Mouse (Mus musculus) layer of hippocampus, adult 11-12 months (tissue): Measurements from ENCODE around the gene Tceanc.
"Not testable (repeated sequence)": the region's sequence is repeated elsewhere in the genome, so short reads cannot be mapped to it uniquely, and the experiment has no call there.

ENCODE experiments used
- DNase-seq: peaks from one replicate; pipeline ENCODE4 v3.0.0; 2022; ENCODE audit warnings: low spot score

Tceanc gene

DNA sequence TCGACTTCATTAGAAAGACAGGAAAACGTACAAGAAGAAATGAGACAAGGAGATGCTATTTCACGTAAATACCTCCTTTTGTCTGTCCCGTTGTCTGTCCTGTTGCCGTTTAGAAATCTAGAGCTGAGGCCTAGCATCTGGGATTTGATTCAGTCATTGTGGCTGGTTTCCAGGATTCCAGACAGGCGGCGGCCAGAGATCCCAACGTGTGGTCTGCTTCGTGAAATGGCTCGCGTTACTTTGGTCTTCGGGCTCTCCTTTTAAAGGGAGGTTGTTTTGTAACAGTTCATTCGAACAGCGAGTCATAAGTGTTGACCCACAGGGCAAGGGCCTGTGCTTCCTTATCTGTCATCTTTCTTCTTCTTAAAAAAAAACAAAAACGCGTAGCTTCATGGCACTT lies at the start of gene Tceanc:
Tceanc (minus strand) TSS at position 223 of the 400 bp plus-strand sequence.
- DNase-seq, result no peak

DNA sequence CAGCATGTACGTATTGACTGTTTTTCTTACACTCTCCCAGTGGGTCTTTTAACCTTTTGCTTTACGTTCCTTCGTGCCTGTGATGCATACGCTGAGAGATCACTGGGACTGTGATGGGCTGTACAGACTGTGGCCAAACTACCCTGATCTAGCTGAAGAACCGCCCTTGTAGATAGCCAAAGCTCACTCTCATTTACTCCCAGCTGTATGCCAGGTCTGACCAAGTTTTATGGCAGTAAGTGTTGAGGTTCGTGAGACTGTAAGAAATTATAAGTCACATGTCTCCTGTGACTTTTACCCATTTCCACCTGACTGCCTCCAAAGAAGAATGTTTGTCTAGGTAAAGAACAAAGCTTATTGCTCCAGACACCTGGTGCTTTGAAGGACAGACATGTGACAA lies 47.6 kb upstream of the Tceanc start:
- no peak for DNase-seq

DNA sequence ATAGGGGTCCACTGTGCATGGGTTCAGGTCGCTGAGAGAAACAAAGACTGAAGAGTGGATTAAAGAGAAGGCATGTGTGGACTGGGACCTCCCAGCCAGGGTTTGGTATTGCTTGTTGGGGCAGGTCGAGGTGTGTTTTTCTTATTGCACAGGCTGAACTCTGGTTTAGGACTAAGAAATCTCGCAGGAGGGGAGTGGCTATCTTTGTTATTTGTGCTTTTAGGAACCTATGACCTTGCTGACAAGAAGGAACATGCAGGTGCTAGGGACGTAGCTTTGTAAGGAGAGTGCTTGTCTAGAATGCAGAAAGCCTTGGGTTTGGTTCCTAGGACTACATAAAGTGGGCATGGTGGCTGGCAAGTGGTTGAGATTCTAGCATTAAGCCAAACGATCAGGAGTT lies 47.0 kb upstream of the Tceanc start:
- no peak for DNase-seq

DNA sequence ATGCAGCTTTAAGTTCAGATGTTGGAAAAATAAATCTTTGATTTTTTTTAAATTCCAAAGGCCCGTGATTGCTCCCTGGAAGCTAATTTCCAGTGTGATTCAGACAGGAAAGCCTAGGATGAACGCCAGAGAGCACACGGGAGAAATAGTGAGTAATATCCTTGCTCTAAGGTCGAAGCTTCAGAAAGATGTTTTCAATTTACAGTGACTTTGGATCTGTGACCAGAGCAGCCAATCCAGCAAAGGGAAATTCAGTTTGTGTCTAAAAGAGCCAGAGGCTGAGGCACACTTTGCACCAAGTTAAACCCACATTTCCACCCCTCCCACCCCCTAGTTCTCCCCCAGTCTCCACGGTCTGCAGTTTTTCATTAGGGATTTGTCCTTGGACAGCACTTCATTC lies 46.5 kb upstream of the Tceanc start:
- no peak for DNase-seq

DNA sequence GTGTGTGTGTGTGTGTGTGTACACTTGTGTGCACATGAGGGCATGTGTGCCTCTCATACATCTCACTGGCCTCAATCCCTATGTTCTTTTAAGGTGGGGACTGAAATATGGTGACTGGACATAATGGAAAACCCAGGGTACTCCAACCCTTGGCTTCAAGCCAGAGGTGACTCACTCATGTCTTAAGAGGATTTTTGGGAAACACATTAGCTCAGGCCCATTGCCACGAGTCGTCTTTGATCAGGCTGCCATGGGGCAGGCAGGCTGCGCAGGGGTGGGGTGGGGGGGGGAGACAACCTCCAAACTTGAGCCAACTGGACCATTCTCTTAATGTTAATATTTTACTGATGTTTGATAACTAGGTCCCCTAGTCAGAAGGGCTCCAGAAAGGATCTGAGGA lies 41.0 kb upstream of the Tceanc start:
- DNase-seq, result no peak

DNA sequence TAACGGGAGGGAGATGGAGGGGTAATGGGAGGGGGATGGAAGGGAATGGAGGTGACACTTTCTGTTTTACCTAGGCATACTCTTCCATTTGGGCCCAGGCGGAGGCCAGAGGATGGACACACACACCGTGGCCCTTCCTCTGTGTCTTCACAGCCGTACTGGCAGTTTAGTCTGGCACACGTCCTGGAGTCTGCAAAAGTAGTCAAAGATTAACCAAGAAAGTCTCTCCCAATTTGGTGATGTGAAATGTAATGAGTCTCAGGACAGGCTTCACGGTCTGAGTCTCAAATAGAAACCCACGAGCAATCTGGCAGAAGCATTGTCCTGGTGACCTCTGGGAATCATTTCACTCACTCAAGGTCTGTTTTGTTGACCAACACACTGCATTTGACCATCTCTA lies 34.0 kb upstream of the Tceanc start:
- DNase-seq, result no peak

DNA sequence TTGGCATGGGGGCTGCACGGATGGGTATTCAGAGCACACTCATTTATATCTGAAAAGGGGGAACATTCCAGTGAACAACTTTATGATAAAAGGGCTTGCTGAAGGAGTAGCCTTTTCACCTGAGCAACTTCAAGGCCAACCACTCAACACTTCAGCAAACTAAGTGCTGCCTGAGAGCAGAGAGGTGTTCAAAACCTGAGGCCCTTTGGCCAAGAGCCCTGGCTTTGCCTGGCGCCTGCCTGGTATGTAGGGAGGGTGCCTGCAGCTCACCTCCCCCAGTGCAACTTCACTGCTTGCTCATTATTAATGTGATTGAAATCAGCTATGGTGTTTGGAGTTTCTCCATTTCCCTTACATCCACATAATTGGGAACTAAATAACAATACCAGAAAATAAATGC lies 28.1 kb upstream of the Tceanc start:
- DNase-seq, result no peak

DNA sequence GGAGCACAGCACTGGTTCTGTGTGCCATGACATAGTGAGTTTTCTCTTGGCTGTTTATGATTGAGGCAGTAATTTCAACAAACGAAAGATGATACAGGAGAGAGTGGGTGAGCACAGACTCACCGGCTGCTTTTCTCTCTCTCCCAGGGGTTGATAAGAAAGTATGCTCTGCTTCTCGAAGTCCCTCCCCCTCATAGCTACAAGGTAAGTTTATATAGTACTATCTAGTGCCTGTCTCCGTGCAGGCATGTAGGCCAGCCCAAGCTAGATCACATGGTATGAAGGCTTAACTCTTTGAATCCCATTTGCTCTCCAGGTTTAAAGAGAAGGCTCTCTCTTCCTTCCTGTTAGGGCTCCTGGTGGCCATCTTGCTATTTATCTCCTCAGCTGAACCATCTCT lies 16.8 kb upstream of the Tceanc start:
- DNase-seq, result no peak

DNA sequence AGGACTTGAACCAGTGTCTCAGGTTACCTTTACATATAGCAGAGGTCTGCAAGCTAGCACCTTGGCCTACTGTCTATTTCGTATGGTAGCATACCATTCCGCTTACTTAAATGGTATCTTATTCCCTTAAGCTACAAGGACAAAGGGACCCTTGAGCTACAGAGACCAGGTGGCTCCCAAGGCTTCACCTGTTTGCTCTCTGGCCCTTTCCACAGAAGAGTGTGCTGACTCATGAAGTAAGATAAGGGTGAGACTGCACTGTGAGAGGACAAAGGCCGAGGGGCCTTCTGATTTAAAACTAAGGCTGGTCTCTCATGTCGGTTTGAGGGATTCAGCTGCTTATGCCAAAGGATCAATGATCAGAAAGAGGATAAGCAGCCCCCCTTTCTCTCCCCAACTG lies 15.1 kb upstream of the Tceanc start:
- DNase-seq, result no peak

DNA sequence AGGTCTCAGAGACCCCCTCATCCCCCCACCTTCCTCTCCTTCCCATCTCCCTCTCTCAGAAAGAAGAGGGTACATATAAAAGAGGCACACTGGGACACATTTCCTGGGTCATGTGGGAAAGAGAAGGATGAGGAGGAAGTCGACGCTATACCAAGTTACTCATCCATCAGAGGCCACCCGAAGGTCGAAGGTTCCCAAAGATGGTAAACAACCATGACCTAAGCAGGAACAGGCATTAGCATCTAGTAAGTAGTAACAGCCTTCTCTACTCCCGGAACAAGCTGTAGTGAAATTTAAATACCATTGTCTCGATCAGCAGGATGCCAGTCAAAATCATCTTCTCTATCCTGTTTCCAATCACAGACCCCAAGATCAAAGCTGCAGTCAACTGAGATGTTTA lies 13.3 kb upstream of the Tceanc start:
- no peak for DNase-seq

DNA sequence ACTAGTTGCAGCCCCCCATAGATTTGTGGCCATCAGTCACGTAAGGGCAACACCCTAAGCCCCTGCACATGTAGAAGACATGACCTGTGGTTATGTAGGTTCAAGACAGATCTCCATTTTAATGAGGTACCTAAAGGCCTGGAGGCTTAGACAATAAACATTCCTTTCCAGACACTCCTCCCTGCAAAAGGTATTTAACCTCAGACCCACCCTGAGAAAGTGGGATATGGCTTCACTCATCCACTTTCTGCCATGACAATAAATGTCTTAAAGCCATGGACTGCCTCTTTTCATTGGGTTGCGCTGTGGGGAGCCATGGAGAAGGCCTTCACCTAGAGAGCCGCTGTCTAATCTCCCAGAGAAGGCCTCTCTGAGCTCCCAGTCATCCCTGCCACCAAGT lies 9.8 kb upstream of the Tceanc start:
- DNase-seq, result no peak

DNA sequence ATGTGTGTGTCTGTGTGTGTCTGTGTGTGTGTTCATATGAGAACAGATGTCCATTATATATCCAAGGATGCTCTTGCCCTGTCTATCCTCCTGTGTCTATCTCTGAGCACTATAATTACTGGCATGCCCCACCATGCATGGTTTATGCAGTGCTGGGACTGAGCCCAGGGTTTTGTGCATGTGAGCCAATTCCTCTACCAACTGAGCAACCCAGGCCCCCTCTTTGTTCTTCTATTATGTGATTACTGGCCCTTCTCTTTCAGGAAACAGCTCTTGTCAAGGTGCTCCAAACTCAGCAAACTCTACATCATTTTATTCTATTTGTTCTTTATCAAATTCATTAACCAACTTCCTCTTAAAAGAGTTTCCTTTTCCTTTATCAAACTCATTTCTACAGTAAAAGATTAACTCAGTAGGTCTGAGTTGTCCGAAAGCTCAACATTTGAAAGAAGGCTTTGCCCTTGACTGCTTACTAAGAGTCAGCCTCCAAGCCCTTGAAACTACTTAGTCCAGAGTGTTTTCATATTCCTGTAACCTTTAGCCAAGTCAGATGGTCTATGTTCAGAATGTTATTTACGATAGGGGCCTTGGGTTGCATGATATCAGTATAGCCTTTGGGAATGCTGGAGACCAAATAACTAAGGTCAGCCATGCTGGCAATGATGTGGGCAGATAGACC lies 7.4 kb upstream of the Tceanc start:
- no peak for DNase-seq

DNA sequence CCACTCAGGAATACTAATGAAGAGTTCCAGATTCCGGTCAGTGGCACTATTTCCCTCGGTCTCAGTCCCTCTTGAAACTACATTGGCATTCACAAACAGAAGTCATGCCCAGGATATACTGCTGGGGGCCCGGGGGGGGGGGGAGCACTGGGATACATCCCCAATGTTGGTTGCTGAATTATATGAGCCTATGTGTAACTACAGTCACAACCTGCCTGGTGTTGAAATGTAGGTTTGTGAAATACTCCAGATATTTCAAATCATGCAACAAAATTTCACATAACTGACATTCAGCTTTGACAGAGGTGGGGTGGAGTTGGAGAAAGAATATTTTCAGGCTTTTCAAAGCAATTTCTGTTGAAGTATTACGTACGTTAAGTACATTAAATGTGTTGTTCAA lies 2.4 kb upstream of the Tceanc start:
- DNase-seq, result no peak

DNA sequence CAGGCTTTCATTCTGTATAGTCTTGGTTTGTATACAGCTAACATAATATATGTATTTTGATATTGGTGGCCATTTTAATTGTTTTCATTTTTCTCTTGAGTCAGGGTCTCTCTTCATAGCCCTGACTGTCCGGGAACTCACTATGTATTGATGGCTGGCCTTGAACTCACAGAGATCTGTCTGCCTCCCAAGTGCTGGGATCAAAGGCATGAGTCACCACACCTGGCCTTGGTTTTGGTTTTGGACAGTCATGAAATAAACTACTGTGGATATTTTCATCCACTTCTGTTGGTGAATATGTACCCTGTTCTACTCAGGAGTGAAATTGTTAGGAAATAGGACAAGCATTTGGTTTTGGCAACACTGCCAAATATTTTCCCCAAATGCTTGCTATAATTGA lies 1.7 kb downstream of the Tceanc start:
- DNase-seq, result no peak

DNA sequence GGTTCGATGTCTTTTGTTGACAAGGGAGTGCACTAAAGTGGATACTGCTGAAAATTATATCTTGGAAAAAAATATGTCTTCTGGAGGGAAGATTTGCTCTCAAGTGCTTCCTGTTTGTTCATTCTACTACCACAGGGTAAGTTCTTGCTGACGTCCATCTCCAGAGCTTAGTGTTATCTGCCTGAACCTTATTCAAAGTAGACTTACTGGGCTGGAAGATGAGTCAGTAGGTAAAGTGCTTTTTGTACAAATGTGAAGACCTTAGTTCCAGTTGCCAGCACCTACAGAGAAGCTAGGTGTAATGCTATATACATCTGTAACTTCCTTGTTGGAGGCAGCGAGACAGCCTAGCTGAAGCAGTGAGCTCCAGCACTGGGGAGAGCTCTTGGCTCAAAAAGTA lies 2.4 kb downstream of the Tceanc start:
- DNase-seq, result no peak

DNA sequence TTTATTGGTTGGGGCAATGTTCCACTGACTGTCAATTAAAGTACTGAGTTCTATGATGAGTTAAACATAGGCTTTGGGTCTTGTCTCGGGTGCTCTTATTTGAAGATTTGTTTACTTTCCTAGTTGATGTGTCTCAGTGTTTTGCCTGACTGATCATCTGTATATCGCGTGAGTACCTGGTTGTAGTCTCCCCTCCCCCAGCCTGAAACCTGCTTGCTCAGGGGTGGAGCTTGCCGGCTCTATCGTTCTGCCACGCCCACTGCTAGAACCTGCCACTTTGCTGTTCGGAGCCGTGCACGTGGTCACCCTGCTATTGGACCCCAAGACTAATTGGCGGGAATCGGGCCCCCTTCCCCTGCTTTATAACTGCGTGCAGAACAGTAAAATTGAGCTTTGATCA lies 4.3 kb downstream of the Tceanc start:
- DNase-seq, result not testable (repeated sequence)

DNA sequence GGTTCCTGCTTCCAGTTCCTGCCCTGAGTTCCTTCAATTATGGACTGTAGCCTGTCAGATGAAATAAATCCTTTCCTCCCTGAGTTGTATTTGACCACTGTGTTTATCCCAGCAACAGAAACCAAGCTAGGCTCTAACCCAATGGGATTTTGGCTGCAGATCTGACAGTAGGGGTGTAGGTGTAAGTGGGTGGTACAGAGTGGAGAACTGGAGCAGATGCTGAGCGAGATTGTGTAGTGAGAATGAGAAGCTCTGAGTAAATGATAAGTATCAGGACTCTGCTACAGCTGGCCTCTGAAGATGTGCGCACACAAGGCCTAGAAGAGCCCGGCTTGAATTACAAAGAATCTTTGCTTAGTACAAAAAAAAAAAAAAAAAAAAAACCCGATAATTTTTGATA lies 6.3 kb downstream of the Tceanc start:
- peak; percentile 15 for DNase-seq

DNA sequence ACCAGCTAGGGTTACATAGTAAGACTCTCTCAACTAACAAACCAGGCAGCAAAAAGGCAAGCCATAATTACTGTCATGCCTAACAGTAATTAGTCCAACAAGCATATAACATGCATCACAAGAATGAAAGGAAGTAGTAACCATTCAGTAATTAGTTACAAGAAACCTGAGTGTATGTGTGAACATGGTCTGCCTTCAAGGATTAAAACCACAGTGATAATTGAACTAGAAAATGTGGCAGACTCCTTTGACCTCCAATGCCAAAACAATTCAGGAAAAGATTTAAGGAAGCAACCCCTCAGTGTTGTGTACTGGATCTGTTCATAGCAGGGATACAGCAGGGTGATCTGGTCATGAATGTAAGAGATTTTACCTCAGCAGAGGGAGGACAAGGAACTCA lies 7.3 kb downstream of the Tceanc start:
- no peak for DNase-seq

DNA sequence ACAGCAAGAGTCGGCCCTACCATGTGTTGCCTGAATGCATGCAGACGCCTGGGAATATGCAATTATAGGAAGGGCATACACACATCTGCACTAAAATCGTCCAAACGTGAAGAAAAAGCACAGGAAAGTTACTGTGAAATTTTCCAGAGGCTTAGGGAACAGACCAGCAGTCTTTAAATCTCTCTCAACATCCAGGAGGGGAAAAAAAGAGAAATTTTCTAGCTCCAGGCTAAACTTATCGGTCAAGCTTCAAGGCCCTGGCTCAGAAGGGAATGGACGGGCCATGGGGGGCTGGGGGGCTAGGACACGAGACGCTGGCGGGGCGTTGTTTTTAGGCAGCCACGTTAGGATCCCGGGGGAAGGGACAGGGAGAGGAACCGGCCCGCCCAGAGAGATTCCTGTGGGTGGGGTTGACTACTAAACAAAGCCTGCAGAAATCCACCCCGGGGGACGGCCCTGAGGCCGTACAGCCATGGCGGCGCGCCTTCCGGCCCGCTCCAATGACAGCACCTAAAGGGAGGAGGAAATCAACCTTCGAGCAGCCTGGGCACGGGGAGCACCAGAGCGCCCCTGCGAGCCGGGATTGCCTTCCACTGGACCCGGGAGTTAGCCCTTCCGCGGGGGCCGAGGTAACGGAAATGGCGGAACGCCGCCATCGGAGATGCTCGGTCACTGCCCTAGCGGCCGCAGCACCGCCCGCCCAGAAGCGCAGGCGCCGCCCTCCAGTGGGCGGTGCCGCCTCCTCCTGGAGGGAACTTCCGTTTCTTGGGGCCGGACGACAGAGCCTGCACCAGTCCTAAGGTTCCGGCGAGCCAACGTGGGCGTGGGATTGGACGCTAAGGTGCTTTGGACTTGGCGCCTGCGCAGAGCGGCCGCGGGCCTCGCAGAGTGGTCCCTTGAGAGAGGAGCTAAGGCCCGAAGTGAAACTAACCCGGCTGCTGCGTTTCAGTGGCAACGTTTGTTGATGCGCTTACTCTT lies 8.3 kb downstream of the Tceanc start:
- DNase-seq, result peak; percentile 90

DNA sequence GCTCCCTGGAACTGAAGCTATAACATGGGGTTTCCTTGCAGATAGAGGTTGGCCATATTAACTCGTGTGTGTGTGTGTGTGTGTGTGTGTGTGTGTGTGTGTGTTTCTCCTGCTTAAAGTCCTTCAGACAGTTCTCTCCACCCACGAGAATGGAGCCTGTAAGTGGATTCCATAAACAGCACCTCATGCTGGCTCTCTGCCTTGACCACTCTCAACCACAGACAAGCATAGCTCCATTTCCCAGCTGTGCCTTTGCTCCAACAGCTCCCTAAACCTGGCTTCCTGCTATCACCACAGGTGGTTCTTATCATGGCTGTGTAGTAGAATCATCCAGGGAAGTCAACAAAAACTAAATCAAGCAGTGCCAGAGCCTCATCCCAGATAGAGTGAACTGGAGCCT lies 13.9 kb downstream of the Tceanc start:
- no peak for DNase-seq

DNA sequence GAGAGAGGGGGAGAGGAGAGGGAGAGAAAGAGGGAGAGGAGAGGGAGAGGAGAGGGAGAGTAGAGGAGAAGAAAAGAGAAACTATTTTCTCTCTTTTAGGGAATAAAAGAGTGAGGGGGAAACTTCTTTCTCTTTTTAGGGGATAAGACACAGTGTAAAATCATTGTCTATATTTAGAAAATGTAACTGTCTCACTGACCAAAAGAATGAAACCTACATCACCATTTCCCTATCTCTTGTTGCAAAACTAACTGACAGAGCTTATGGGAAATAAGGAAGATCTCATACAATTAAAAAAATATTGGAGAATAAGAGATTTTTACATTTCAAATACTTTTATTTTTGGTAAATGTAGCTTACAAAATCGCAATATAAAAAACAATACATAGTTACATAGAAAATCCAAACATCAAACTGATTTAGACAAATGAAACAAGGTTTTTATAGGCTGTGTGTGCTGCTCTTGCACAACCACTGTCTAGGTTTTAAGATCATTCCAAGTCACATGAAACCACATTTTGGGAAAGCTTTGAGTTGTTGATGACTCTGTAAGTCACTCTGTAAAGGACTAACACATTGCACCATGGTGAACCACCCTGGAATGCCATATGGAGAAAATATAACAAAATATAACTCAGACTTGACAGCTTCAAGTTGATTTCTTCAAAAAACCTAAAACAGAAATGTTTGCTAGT lies 18.7 kb downstream of the Tceanc start:
- DNase-seq, result no peak

DNA sequence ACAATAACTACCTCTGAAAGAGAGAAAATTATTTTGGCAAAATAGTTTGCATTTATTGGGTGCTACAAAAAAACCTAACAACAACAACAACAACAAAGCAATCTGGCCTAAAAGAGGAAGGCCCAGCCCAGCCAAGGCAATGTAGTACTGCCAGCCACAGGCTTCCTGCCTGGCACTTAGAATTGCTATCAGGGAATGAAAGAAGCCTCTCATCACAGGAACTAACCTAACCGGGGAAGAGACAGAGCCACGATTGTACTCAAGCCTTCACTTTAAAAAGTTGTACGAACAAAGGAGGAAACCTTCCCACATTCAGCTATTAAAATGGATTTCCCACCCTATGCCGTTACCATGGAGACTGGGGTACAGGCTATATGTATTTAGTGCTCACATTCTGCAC lies 20.6 kb downstream of the Tceanc start:
- no peak for DNase-seq

DNA sequence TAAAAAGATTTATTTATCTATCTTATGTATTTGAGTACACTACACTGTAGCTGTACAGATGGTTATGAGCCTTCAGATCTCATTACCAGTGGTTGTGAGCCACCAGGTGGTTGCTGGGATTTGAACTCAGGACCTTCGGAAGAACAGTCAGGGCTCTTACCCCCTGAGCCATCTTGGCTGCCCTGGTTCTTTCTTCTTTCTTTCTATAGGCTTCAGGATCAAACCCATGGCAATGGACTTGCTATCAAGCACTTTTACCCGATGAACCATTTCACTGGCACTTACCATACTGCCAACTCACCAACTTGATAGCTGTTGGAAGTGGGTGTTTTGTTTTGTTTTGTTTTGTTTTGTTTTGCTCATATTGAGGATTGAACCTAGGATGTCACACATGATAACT lies 23.3 kb downstream of the Tceanc start:
- DNase-seq, result no peak
